Mouse (Mus musculus) A20 (cell line): ENCODE measurements around the gene Cemip2.
A peak's percentile ranks its signal among the peaks of the same experiment; 100 is the strongest.

Experiments used
- DNase-seq: peaks from one replicate; pipeline ENCODE4 v3.0.0-alpha.2; 2011; ENCODE audit warnings: low read depth, low spot score

Cemip2 gene

GRCm38 (mm10) chr19:21779106-21779505, 964 bp downstream of the Cemip2 start:
- peak; percentile 7 for DNase-seq

GRCm38 (mm10) chr19:21780663-21781062, 2.5 kb downstream of the Cemip2 start:
- DNase-seq: no peak

- no peak for DNase-seq
Measured at GRCm38 (mm10) chr19:21781066-21781786, 3.1 kb downstream of the Cemip2 start.

GRCm38 (mm10) chr19:21781787-21782432, 3.8 kb downstream of the Cemip2 start:
- DNase-seq: no peak

- no peak for DNase-seq
Measured at GRCm38 (mm10) chr19:21783717-21784116, 5.6 kb downstream of the Cemip2 start.

- DNase-seq: no peak
Measured at GRCm38 (mm10) chr19:21784331-21785131, 6.4 kb downstream of the Cemip2 start.

GRCm38 (mm10) chr19:21785132-21785528, 7.0 kb downstream of the Cemip2 start:
- DNase-seq: no peak

GRCm38 (mm10) chr19:21787004-21787480, 8.9 kb downstream of the Cemip2 start:
- peak; percentile 24 for DNase-seq

GRCm38 (mm10) chr19:21788999-21789398, 10.9 kb downstream of the Cemip2 start:
- no peak for DNase-seq

- DNase-seq: no peak
Measured at GRCm38 (mm10) chr19:21789676-21790075, 11.5 kb downstream of the Cemip2 start.

GRCm38 (mm10) chr19:21791386-21791785, 13.2 kb downstream of the Cemip2 start:
- DNase-seq: no peak

- DNase-seq: no peak
Measured at GRCm38 (mm10) chr19:21791826-21792225, 13.7 kb downstream of the Cemip2 start.

GRCm38 (mm10) chr19:21792587-21793175, 14.5 kb downstream of the Cemip2 start:
- no peak for DNase-seq

GRCm38 (mm10) chr19:21794569-21794968, 16.4 kb downstream of the Cemip2 start:
- DNase-seq: no peak

GRCm38 (mm10) chr19:21796333-21796732, 18.2 kb downstream of the Cemip2 start:
- no peak for DNase-seq

GRCm38 (mm10) chr19:21798700-21799099, 20.6 kb downstream of the Cemip2 start:
- no peak for DNase-seq

- DNase-seq: no peak
Measured at GRCm38 (mm10) chr19:21799410-21800373, 21.6 kb downstream of the Cemip2 start.

GRCm38 (mm10) chr19:21804488-21804887, 26.3 kb downstream of the Cemip2 start:
- DNase-seq: no peak

- no peak for DNase-seq
Measured at GRCm38 (mm10) chr19:21805305-21805704, 27.2 kb downstream of the Cemip2 start.

- no peak for DNase-seq
Measured at GRCm38 (mm10) chr19:21810135-21810534, 32.0 kb downstream of the Cemip2 start.

- DNase-seq: no peak
Measured at GRCm38 (mm10) chr19:21813560-21813959, 35.4 kb downstream of the Cemip2 start.
